ENCODE assay signal across 15 mouse cellular contexts in the genomic region with DNA sequence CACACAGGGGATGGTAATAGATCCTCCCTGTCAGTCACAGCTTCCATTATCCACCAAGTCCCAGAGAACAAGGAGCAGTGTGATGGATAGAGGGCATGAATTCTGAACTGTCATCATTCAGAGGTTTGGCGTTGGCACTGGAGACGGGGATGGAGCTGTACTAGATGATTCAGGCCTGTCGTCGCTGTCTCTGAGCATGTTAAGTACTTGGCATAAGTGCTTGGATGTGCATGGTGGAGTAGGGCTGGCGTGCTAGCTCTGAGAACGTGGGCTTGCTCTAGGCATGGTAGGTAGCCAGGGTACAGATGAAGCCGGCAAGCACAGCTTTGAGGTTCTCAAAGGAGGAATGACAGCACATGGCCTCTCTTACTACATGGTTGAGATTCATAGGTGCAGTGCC.
DNase-seq lines count a peak whose midpoint lies in the region; ATAC-seq lines count a peak whose summit lies in the region.
"Had no signal": no experiment of that assay in that cellular context is flagged by ENCODE, and none has a peak within 500 bp of the region (broad histone marks: within the 10 kb centered on the region; RNA-seq: fewer than 3 reads in every experiment).

No protein-coding gene starts in this region.

- peak; percentile 44 to 49 for DNase-seq in cerebellum, postnatal 10 days
- DNase-seq in cerebellum, adult 11 months: no peak
- no peak for DNase-seq in heart, adult 18-20 months
- DNase-seq in left cerebral cortex, postnatal 36 days (ENCODE audit: low spot score in 2 of 2): peak; percentile 44 to 51
- DNase-seq in left cerebral cortex, postnatal 4 days: no peak
- DNase-seq in ovary, postnatal 10 days (ENCODE audit: low spot score): no peak
- no peak for DNase-seq in thymus, postnatal 25 days
- DNase-seq: adrenal gland, adult 8-10 months; kidney, adult 18-20 months; kidney, postnatal 10 days; lung, adult 18-20 months; spleen, adult 18-20 months had no signal

- H3K27ac ChIP-seq in heart, embryonic 15.5 days: peak overlapping the region; percentile 75
- H3K27ac ChIP-seq: hindbrain, embryonic 10.5 days had no signal

- intact Hi-C loops in left cerebral cortex, postnatal 36 days (cut with DNase I): loop anchor here (5.0 kb wide), 1 partner anchor 66 kb away; no protein-coding TSS in a partner anchor
- intact Hi-C loops in left cerebral cortex, postnatal 4 days (cut with DNase I): no loop called here

- H3K9me3 ChIP-seq in heart, embryonic 15.5 days (replicated peaks): no peaks in the 10 kb centered on the region
- H3K9me3 ChIP-seq: hindbrain, embryonic 10.5 days had no signal

- WGBS in heart, embryonic 15.5 days: 49% methylated on average over 7 of the region's 7 CpGs

- ATAC-seq in heart, embryonic 15.5 days (replicated peaks; ENCODE audit: insufficient number of reproducible peaks, insufficient read depth, low FRiP score, low read depth): 0 out of 2 replicates have a peak, but pooled peaks have one; percentile 18

- H3K4me1 ChIP-seq in heart, embryonic 15.5 days (replicated peaks): peaks cover 34% of the 10 kb centered on the region

- H3K4me2 ChIP-seq in heart, embryonic 15.5 days: no peak overlapping the region

- no peaks in the 10 kb centered on the region for H3K36me3 ChIP-seq in heart, embryonic 15.5 days
- H3K36me3 ChIP-seq: hindbrain, embryonic 10.5 days had no signal

- no peaks in the 10 kb centered on the region for H3K27me3 ChIP-seq in heart, embryonic 15.5 days
- H3K27me3 ChIP-seq: CH12.LX had no signal

- no peak overlapping the region for H3K9ac ChIP-seq in heart, embryonic 15.5 days

- H3K4me3 ChIP-seq in heart, embryonic 15.5 days: no peak overlapping the region
- H3K4me3 ChIP-seq: hindbrain, embryonic 10.5 days had no signal

Comparison
In these comparisons a context has a peak if more than half of its experiments do, and no peak if none do; other contexts are left out.
1. DNase-seq: peak in cerebellum, postnatal 10 days (2 of 2) and left cerebral cortex, postnatal 36 days (2 of 2); none in cerebellum, adult 11 months (single experiment), heart, adult 18-20 months (0 of 2), left cerebral cortex, postnatal 4 days (single experiment), ovary, postnatal 10 days (single experiment) and thymus, postnatal 25 days (single experiment).